Mouse (Mus musculus) hindlimb bud, embryonic 11.5 days (tissue): ENCODE results near the gene Vmn1r191.
"Not testable (repeated sequence)": the region's sequence is repeated elsewhere in the genome, so short reads cannot be mapped to it uniquely, and the experiment has no call there.

Source experiments
- DNase-seq: peaks from one replicate; pipeline ENCODE4 v3.0.0-alpha.2; 2012; ENCODE audit warnings: low read depth, low spot score; ENCODE audit errors: extremely low spot score

Gene Vmn1r191

DNA sequence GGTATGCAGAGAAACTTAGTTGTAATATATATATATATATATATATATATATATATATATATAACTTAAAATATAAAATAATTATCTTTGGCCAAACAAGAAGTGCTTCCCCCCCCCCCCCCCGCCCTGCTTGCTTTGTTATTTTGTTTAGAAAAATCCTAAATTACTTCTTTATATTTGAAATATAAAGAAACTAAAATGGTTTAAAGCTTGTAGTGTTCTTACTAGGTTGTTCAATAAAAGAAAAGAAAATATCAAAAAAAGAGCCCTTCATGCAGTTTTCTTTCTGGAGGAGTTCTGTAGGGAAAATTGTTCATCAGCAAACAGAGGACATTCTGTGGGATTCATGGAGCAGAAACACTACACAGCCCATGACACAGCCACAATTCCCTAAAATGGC, at the start of gene Vmn1r191:
TSS of gene Vmn1r191 (minus strand) at position 101 of the 400 bp plus-strand sequence.
- DNase-seq = no peak

GRCm38 (mm10) chr13:22223060-22223459, 39.3 kb upstream of the Vmn1r191 start, which contains the start of gene Vmn1r193:
Vmn1r193 (minus strand) TSS chr13:22223160.
- not testable (repeated sequence) for DNase-seq

DNA sequence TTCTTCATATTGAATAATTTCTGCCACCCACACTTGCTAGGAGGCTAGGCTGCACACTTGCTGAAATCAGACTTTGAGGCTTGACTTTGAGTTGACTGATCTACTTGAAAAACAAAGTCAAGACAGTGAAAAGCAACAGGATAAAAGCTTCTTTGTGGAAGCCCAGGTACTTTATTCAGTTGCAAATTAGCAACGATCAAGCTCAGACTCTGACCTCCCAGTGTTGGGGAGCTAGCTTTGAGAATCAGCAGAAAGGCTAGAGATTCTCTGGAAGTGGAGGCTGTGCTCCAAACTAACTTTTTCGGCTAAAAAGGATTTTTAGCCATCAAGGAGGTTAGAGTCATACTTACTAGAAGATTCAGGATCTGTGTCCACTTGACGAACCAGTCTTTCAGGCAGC, 9.0 kb upstream of the Vmn1r191 start:
- DNase-seq = not testable (repeated sequence)

- no peak for DNase-seq
Observed at GRCm38 (mm10) chr13:22191041-22191440, 7.3 kb upstream of the Vmn1r191 start, which contains the start of gene Vmn1r192. Vmn1r192 (minus strand) TSS chr13:22191141.

GRCm38 (mm10) chr13:22190385-22190784, 6.6 kb upstream of the Vmn1r191 start:
- DNase-seq = no peak

GRCm38 (mm10) chr13:22189313-22189712, 5.5 kb upstream of the Vmn1r191 start:
- DNase-seq = no peak

GRCm38 (mm10) chr13:22168416-22168815, 15.4 kb downstream of the Vmn1r191 start:
- DNase-seq = no peak

DNA sequence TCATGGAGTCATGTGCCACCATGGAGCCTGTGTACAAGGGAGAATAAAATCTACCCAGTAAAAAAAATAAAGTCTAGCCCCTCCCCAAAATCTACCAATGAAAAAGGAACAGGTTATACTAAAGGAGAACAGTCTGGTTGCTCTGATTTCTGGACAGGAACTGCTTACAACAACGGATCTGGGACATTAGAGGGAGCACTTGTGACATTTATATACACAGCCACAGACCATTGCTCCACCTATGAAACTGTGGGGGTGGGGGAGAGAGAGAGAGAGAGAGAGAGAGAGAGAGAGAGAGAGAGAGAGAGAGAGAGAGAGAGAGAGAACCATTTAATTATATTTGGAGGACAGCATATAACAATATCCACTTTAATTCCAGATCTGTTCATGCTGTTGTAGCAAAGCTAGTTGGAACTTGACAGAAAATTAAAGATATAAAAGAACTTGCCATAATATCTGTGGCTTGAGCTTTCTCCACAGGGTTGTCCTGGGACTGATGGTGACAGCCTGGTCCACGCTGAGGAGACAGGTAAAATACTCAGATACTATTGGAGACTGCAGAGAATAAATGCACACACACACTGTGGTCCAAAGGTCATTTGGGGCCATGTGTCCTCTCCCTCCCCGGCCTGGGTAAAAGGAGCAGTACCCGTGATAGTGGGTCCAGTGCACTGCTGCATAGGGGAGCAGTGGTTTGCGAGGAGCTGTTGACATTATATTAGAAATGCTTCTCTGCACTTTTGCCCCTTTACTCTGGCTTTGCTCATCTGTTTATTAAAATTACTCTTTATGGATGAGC, 47.1 kb downstream of the Vmn1r191 start:
- not testable (repeated sequence) for DNase-seq
